ENCODE assay signal across 8 mouse cellular contexts in the genomic region with DNA sequence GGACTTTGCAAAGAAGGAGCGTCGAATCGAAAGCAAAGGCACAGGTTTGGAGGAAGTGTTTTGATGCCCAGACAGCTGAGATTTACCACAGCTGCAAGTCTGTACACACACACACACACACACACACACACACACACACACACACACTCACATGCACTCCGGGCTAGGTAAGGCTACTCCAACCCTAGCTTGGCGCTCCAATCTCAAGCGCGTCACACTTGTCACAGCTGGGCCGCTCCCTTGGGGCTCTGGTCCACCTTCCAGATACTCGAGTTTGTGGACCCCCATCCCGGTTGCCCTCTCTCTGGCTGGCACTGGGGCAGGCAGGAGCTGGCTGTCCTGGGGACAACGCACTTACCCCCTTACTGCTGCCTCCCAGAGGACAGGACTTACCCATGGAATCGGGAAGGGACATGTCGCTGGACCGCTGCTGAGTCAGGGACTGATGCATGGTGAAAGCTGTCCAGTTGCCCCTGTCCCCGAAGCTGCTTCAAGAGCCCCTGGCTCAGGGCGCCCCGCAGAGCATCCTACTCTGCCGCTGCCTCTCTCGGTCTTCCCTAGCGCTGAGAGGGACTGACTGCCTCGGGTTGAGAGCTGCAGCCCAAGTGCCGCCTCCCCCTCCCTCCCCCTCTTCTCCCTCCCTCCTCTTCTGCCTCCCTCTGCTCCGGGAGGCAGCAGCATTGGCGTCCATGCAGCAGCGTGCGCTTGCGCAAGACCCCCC. TPM values are rescaled to one million over a fixed set of nuclear protein-coding genes. Genes with fewer than 3 reads are reported as not detected.
DNase-seq lines count a peak whose midpoint lies in the region; ATAC-seq lines count a peak whose summit lies in the region.

A gene (minus strand): TSS at position 589 of the 721 bp plus-strand sequence.

- DNase-seq in frontal cortex, postnatal 14 days (ENCODE audit: low spot score in 2 of 2), result no peak
- peak; percentile 29 for DNase-seq in T-cell, adult 2 months (ENCODE audit: low spot score)
- DNase-seq in embryonic facial prominence, embryonic 10.5 days (ENCODE audit: low spot score), result peak; percentile 60
- DNase-seq in layer of hippocampus, postnatal 25 days (ENCODE audit: extremely low spot score in 1 of 2, low spot score in 1 of 2), result peak; percentile 10 to 17

- H3K9ac ChIP-seq in heart, embryonic 16.5 days (ENCODE audit: low read length), result peak within 1 kb of the TSS; percentile 51
- H3K9ac ChIP-seq in stomach, embryonic 14.5 days (replicated peaks; ENCODE audit: low read depth, low read length), result no peak within 1 kb of the TSS

- H3K4me1 ChIP-seq in embryonic facial prominence, embryonic 10.5 days, result peaks cover 17% of the 10 kb centered on the region; the same call in 1 of the 2 replicates
- no peaks in the 10 kb centered on the region for H3K4me1 ChIP-seq in heart, embryonic 16.5 days (ENCODE audit: control insufficient read depth, insufficient read depth, low read length)
- no peaks in the 10 kb centered on the region for H3K4me1 ChIP-seq in stomach, embryonic 14.5 days (ENCODE audit: control insufficient read depth, insufficient read depth, low read length)

- no peak within 1 kb of the TSS for H3K27ac ChIP-seq in embryonic facial prominence, embryonic 10.5 days (replicated peaks)
- peak within 1 kb of the TSS; percentile 7; the same call in 1 of the 2 replicates for H3K27ac ChIP-seq in heart, embryonic 16.5 days (ENCODE audit: low read length)
- no peak within 1 kb of the TSS for H3K27ac ChIP-seq in stomach, embryonic 14.5 days (ENCODE audit: low read length)

- no peaks in the 10 kb centered on the region for H3K9me3 ChIP-seq in embryonic facial prominence, embryonic 10.5 days
- no peaks in the 10 kb centered on the region for H3K9me3 ChIP-seq in heart, embryonic 16.5 days (replicated peaks; ENCODE audit: control insufficient read depth, low read length)
- no peaks in the 10 kb centered on the region for H3K9me3 ChIP-seq in stomach, embryonic 14.5 days (ENCODE audit: control insufficient read depth, low read depth, low read length)

- no peaks in the 10 kb centered on the region for H3K36me3 ChIP-seq in embryonic facial prominence, embryonic 10.5 days (replicated peaks)
- H3K36me3 ChIP-seq in heart, embryonic 16.5 days (ENCODE audit: control insufficient read depth, insufficient read depth), result no peaks in the 10 kb centered on the region
- no peaks in the 10 kb centered on the region for H3K36me3 ChIP-seq in stomach, embryonic 14.5 days (ENCODE audit: control insufficient read depth, insufficient read depth, low read length)

- H3K4me3 ChIP-seq in embryonic facial prominence, embryonic 10.5 days, result peak within 1 kb of the TSS; percentile 56
- peak within 1 kb of the TSS; percentile 55 for H3K4me3 ChIP-seq in heart, embryonic 16.5 days (ENCODE audit: low read length)
- H3K4me3 ChIP-seq in stomach, embryonic 14.5 days (ENCODE audit: low read depth, low read length), result peak within 1 kb of the TSS; percentile 28

- H3K27me3 ChIP-seq in embryonic facial prominence, embryonic 10.5 days (replicated peaks; ENCODE audit: low read depth, poor library complexity, severe bottlenecking), result peaks cover 48% of the 10 kb centered on the region
- H3K27me3 ChIP-seq in heart, embryonic 16.5 days (ENCODE audit: control insufficient read depth, insufficient read depth, low read length), result no peaks in the 10 kb centered on the region
- no peaks in the 10 kb centered on the region for H3K27me3 ChIP-seq in stomach, embryonic 14.5 days (ENCODE audit: control insufficient read depth, insufficient read depth, low read length)

- 15% methylated on average over 27 of the region's 27 CpGs for WGBS in embryonic facial prominence, embryonic 10.5 days
- 12% methylated on average over 26 of the region's 27 CpGs for WGBS in heart, embryonic 16.5 days
- WGBS in stomach, embryonic 14.5 days, result 25% methylated on average over 26 of the region's 27 CpGs

- H3K4me2 ChIP-seq in heart, embryonic 16.5 days (ENCODE audit: low read depth, low read length), result peak within 1 kb of the TSS; percentile 71
- H3K4me2 ChIP-seq in stomach, embryonic 14.5 days (replicated peaks; ENCODE audit: low read depth, low read length), result peak within 1 kb of the TSS; percentile 50

- ATAC-seq in frontal cortex, adult (ENCODE audit: low TSS enrichment), result peak; percentile 82
- ATAC-seq in heart, embryonic 16.5 days (replicated peaks; ENCODE audit: extremely low read depth, insufficient read depth, low FRiP score), result peak; percentile 41; the same call in 1 of the 2 replicates
- peak; percentile 21; the same call in 1 of the 2 replicates for ATAC-seq in megakaryocyte progenitor cell, adult 5-6 weeks (replicated peaks; ENCODE audit: poor library complexity)
- ATAC-seq in stomach, embryonic 14.5 days (ENCODE audit: insufficient number of reproducible peaks, insufficient read depth, low FRiP score, low read depth), result 0 out of 2 replicates have a peak, but pooled peaks have one; percentile 18

RNA-seq across cellular contexts. Expression of the gene that starts here (rescaled TPM):
- 19.4 and 22.4 TPM in 2 replicates for polyA plus RNA-seq in embryonic facial prominence, embryonic 10.5 days (2016; fragmentation: Nextera tagmentation; extraction: Ambion mirVana)
- 29.5 and 30.2 TPM in 2 replicates for polyA plus RNA-seq in heart, embryonic 16.5 days (2015; fragmentation: Nextera tagmentation; extraction: Ambion mirVana)
- total RNA-seq in layer of hippocampus, postnatal 25 days (2021), result 10 to 100 TPM; 14.8 to 23.4 TPM
- total RNA-seq in megakaryocyte progenitor cell, adult 5-6 weeks (2015), result not detected in 2 replicates
- 0.07 and 0.21 TPM in 2 replicates for total RNA-seq in megakaryocyte progenitor cell, adult 5-6 weeks (2017)
- polyA plus RNA-seq in stomach, embryonic 14.5 days (2014; fragmentation: Nextera tagmentation; extraction: Ambion mirVana), result 40.7 and 41.0 TPM in 2 replicates

Comparison
In these comparisons a context has a peak if more than half of its experiments do, and no peak if none do; other contexts are left out.
1. RNA of the gene that starts here (total RNA-seq): 14.8 to 23.4 TPM in layer of hippocampus, postnatal 25 days; 0.07 to 0.21 TPM in megakaryocyte progenitor cell, adult 5-6 weeks; every median in the first group is over 10 times any median in the second.
2. Peak in ATAC-seq in megakaryocyte progenitor cell, adult 5-6 weeks; RNA of the gene not detected or under 1 TPM.
3. ATAC-seq: peak in every context shown above with its lines; median percentile 82 in frontal cortex, adult; 41 in heart, embryonic 16.5 days; 21 in megakaryocyte progenitor cell, adult 5-6 weeks; 18 in stomach, embryonic 14.5 days.
4. DNase-seq: peak in T-cell, adult 2 months (single experiment), embryonic facial prominence, embryonic 10.5 days (single experiment) and layer of hippocampus, postnatal 25 days (2 of 2); none in frontal cortex, postnatal 14 days (0 of 2).
5. Peak in every context shown above with its lines, with median percentiles within 50 percentile points of each other: H3K4me3 ChIP-seq.